Mouse (Mus musculus) CH12F3 (cell line): ENCODE data around the gene Wbp2nl.
"Not testable (repeated sequence)": the region's sequence is repeated elsewhere in the genome, so short reads cannot be mapped to it uniquely, and the experiment has no call there.

ENCODE experiments used
- in situ Hi-C: fragments of 300-500 bp; cut with MboI; formaldehyde crosslinking; loops from 2 replicates; pipeline ENCODE4 v1.14.3; 2020; ENCODE audit warnings: low sequenced_read_pairs

Wbp2nl gene

DNA sequence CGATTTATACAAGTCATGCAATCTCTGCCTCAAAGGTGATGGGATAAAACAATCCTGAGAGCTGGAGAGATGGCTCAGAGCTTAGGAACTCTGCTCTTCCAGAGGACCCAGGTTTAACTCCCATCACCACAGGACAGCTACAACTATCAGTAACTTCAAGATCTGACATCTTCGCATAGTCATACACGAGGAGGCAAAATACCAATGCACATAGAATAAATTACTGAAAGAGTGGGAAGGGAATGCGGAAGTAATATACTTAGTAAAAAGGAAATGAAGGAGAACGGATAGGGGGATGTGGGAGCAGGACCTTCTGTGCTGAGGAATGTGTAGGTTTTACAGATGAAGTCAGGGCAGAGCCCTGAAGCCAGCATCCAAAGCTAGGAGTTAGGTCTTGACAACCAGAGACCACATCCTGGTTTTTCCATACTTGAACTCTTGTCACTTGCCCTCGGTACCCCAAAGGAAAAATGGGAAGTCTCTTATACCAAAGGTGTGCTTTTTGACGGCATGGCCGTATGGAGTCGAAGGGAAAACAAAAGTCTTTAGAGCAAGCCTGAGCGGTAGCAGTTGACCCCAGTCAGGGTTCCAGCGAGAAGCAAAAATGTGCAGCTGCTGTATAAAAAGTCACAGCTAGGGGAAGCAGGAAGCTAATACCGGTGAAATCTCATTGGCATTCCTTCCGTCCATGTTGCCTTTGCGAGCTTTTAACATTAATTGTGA lies 48.0 kb downstream of the Wbp2nl start:
- in situ Hi-C loops, result no loop called here

DNA sequence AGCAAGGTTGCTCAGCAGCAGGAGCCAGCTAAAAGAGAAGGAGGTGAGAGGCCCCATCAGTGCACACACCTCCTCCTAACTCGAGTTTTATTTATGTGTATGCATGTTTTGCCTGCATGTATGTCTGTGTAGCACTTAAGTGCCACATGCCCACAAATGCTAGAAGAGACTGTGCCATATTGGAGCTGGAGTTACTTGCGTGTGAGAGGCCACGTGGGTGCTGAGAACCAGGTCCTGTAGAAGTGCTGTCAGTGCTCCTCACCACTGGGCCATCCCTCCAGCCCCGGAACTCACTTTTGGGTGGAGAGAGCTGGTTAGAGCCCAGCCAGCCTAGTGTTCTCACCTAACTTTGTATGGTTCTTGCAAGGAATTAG lies 48.5 kb downstream of the Wbp2nl start:
- in situ Hi-C loops, result no loop called here

DNA sequence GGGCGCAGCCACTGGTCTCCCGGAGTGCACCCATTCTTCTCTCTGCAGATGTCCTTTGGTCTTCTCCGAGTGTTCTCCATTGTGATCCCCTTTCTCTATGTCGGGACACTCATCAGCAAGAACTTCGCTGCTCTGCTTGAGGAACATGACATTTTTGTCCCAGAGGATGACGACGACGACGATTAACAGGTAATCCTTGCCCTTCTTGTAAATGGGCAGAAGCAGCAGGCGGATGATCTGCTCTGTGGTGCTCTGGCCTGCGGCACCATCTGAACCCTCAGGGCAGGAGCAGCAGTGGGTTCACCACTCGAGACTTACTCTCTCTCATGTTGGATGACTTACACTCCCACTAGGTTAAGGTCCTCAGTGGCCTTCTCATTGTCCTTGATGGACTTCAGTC lies 49.1 kb downstream of the Wbp2nl start:
- in situ Hi-C loops, result no loop called here

DNA sequence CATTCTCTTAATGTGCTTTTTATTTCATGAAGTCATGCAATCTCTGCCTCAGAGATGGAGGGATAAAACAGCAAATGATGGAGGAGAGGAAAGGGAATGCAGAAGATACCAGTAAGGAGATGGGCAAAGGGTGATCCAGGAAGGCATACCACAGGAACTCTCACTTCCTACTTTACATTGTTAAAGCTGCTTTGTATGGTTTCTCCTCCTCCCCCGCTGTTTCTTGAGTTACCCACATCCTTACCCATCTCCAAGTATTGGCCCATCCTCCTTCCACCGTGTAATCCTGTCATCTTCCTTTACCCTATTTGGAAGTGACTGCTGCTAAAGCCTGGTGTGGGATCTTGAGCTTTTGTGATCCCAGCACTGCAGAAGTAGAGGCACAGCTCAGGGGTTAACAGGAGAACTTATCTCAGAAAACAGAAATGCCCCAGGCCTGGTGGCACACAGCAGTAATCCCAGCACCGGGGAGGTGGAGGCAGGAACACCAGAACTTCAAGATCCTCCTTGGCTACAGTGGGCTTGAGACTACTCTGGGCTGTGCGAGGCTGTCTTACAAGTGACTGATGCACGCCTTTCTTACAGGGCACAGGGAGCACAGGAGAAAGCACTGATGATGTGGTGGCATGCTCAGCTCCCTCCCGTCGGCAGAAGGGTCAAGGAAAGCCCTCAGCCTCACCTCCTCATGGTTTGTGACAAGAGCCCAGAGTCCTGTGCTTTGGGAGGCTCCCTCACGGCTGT lies 49.7 kb downstream of the Wbp2nl start:
- in situ Hi-C loops, result no loop called here

DNA sequence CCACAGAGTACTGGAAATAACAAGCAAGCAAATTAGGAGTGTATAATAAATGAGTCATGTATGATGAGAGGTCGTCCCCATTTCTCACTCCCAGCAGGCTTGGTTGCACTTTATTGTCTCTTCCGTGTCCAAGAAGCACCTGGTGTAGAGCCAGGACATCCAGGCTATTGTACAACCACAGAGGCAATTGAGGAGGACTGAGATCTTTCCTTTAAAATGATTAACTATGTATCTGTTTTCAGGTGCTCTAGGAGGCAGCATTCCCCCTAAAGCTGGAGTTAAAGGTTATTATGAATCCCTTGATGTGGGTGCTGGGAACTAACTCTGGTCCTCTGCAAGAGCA lies 50.2 kb downstream of the Wbp2nl start:
- in situ Hi-C loops, result no loop called here

DNA sequence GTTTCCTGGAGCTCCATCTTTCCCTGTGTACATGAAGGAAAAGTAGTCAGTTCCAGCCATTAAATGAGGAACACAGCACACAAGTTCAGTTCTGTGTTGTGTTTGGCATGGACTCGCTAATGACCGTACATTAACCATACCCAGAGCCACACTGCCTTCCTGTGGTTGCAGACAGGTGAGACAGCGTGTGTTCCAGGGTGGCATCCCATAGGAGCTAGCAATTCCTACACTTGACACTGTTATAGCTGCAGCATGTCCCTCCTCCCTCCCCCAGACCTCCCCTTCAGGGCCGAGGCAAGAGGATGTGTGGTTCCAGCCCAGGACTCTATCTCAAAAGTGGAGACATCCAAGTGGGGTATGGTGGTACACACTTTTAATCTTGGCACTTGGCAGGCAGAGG lies 51.6 kb downstream of the Wbp2nl start:
- in situ Hi-C loops, result no loop called here

DNA sequence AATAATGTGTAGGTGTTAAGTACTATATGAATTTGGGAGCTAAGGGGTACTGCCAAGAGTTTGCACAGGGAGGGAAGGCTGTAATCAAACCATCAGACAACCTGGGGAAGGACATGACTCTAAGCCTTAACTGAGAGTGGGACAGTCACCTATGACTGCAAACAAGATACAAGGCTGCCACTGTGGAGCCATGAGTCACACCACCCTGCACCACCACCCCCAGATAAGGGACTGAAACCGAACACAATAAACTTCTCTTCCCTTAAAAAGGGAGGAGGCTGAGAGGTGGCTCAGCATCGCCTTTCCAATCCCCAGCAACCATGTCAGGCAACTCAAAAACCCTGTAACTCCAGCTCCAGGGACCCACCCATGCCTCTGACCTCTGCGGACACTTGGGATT lies 52.7 kb downstream of the Wbp2nl start:
- in situ Hi-C loops, result no loop called here

DNA sequence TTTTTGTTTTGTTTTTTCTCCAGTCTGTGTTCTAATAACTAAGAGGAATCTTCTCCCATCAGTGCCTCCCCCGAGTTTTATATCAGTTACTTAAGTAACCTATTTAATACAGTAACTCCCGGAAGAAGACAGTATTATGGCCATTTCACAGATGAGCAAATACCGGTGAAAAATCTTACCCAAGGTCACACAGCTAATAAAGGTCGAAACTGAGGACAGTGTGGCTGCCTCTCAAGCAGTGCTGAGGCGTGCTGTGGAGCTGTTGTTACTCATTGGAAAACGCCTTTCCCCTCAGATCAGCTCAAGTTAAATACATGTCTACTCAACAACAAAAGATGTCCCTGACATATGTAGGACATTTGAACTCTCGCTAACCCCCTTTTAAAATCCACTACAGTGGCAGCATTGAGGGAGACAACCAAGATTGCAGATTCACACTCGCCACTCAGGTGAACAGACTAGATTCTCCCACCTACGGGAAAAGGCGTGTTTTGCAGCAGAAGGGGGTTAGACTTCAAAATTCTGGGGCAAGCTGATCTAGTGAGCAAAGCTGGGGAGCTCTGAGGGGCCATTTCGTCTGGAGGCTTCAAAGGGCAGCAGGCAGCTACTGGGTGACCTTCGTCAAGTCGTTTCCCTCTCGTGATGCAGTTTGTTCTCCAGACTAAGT lies 54.5 kb downstream of the Wbp2nl start:
- in situ Hi-C loops, result no loop called here

DNA sequence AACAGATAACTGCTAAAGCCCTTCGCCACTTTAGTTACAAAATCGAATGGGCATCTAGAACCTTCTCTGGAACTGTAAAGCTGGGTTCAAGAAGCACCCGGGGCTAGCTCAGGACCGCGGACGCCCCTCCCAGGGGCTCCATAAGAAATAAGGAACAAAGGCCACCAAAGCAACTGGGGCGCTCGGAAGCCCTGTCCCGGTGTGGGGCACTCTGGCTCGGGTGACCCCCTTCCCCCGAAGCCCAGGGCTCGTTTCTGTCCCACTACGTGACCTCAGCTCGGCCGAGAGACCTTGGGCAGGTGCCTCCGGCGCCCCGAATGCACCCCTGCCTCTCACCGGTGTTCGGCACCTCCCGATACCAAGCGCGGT lies 55.0 kb downstream of the Wbp2nl start:
- in situ Hi-C loops, result no loop called here

DNA sequence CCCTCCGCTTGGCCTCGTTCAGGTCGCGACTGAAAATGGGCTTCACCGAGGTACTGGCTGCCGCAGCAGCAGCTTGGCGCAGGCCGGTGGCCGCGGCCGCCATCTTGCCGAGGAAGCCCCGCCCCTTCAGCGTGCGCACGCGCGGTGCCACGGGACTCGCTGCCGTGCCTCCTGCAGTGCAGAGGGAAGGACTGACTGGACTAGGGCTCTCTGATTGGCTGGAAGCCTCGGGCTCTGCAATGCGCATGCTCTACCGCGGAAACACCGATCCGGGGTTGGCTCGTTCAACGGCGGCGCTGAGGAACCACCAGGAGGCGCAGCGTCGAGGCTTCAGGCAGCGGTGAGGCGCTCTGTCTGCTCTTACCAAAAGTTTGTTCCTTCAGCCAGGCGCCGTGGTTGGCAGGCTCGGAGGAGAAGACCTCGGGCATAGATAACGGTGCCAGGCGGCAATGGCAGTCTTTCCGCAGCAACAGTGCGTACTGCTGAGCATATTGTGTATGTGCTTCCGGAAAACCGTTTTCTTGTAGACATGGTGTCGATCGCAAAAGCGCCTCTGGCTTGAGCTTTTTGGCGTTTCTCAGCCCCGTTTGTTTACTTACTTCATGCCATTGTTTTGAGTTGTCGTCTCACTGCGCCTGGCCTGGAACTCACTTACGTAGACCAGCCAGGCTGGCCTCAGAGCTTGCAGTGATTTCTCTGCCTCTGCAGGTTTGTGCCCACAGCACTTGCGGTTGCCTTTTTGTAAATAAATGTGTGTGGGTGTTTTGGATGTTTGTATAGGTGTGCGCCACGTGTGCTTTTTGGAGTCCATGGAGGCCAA lies 55.6 kb downstream of the Wbp2nl start, which contains the start of gene Ndufa6:
Gene Ndufa6 (minus strand): TSS at position 197 of the 820 bp plus-strand sequence.
- in situ Hi-C loops, result no loop called here

DNA sequence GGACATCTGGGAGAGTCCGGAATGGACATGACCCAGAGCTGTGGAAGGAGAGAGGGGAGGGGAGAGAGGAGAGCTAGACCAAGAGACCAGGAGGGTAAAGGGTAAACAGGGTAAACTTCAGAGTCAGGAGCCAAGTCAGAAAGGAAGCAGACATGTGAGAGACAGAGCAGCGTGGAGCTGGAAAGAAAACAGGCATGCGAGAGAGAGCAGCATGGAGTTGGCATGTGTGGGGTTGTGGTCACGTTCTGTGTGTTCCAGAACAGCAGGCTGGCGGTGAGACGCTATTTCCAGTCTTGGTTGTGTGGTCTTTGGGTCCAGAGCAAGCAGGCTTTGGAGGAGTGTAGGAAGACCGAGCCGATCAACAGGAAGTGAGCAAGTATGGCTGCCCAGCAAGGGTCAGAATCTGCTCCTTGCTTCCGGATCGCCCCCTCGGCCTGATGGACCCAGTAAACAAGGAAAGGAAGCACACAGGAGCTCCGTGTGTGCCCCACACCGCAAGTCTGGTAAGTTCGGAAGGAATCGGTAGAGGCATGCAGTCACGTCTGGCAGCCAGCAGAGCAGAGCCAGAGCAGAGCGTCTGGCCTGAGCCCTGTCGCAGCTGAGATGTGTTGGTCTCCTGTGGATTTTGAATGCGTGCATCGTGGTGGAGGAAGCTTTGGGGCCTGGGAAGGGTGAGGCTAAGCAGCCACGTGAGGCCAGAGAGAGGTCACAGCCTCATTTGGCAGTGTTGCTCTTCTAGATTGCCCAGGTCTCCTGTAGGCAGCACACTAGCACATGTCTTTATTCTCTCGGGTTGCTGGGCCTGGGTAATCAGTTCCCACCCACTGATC lies 59.9 kb downstream of the Wbp2nl start:
- in situ Hi-C loops, result no loop called here

DNA sequence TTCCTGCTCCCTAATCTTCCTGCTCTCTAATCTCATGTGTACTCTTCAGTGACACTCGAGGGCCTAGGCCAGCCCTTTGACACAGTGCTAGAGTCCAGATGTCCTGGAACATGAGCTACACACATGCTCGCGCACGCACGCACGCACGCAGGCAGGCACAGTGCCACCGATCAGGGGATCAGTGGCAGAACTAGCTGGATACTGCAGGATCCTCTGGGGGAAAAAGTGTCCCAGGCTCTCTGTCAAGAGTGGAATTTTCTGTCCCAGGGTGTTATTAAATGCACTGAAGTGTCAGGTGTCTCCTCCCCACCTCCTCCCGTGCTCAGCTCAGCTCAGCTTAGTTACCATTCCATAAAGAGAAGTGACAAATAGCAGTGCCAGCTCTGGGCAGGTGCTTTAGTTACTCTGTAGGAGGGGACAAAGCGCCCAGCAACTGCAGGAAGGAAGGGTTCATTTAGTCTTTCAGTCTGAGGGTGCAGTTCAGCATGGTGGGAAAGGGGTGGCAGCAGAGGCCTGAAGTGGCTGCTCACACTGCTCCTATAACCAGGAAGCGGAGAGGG lies 62.8 kb downstream of the Wbp2nl start:
- in situ Hi-C loops, result no loop called here

DNA sequence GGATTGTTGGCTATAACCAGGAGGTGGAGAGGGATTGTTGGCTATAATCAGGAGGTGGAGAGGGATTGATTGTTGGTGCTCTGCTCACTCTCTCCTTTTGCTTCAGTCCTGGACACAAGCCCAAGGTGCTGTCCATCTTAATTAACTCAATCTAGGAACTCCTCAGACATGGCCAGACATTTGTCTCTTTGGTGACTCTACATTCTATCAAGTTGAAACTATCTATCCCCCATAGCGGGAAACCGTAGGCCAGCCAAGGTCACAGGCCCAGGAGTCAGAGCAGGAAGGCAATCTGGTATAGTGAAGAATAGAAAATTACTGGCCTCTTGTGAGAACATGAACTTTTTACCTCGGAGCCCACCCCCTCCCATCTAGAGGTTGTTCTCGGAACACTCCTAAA lies 63.5 kb downstream of the Wbp2nl start:
- in situ Hi-C loops, result no loop called here

DNA sequence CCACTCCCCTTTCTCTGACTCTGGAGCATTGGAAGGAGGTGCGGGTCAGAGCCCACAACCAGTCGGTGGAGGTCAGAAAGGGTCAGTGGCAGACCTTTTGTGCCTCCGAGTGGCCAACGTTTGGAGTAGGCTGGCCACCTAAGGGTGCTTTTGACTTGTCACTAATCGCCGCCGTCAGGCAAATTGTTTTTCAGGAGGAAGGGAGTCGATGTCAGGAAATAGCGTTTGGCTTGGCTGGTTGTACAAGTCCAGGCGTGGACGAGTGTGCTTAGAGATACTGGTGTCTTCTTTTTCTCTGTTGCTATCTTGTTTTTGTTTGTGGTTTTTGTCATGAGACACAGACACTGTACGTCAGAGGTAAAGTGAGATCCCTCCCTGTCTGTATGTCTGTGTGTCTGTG lies 65.0 kb downstream of the Wbp2nl start:
- in situ Hi-C loops, result not testable (repeated sequence)
